Mouse (Mus musculus) colon, adult 2 months (tissue): ENCODE data around the gene Gm3453. TPM values are rescaled to one million over a fixed set of nuclear protein-coding genes. Genes with fewer than 3 reads are reported as not detected.

Source experiments
- polyA plus RNA-seq: library from polyadenylated mRNA; depleted of rRNA; stranded (reverse); fragments of >200 nt; gene quantifications from 2 replicates; pipeline ENCODE4 v1.2.3, GENCODE M21; 2012; rRNA removed

The Gm3453 gene
- not detected in 2 replicates for polyA plus RNA-seq

DNA sequence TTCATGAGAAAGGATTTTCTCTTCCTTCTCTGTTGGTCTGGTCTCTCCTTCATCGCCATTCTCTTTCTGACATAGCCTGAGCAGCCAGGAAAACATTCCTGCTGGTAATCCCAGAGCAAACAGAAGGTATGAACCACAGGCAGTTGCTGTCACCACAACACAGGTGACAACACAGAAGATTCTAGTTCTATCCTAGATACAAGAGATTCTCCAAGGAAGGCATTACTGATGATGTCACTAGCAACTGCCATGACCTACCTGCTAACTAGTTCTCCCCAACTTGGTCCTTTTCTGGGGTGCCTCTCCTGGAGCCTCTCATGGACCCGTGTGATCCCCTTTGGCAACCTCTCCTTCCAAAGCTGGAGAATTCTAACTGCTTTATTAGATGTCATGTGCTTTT lies at the start of gene Gm3453:
Gene Gm3453, minus strand, starts transcription at position 101 of the 400 bp plus-strand sequence.

DNA sequence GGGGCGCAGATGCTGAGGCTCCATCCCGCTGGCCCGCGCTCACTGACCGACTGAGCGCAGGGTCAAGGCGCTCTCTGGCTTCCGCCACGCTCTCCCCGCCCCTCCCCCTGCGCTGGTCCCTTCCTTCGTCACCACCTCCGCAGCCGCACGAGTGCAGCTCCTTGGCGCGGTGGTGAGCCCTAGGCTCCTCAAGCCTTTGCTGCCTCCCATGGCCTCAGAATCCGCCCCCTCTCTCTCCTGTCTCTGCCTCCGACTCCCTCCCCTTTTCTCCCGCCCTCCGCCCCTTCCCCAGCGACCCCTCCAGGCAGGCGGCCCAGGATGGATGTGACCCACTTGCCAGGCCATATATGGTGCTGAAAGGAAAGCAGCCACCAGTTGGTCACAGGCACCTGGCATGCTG lies 17.3 kb downstream of the Gm3453 start, which contains the start of gene Gm3248:
Gene Gm3248, minus strand, starts transcription at position 111 of the 400 bp plus-strand sequence.

Other genes starting within 250 kb of the Gm3453 start
- gene Gm3373, start 237.6 kb downstream of the Gm3453 start, polyA plus RNA-seq, result 0.21 TPM in 1 of 2 replicates, not detected in the other
- 0.16 TPM in 1 of 2 replicates, not detected in the other for gene Gm3383, start 171.2 kb downstream of the Gm3453 start, polyA plus RNA-seq
- not detected in 2 replicates for gene Gm3424, start 148.8 kb downstream of the Gm3453 start, polyA plus RNA-seq
- gene Gm8237, start 98.8 kb downstream of the Gm3453 start, polyA plus RNA-seq, result not detected in 2 replicates
- not detected in 2 replicates for gene Gm3248, start 17.4 kb downstream of the Gm3453 start, polyA plus RNA-seq
- not detected in 2 replicates for gene Gm6337, start 79.1 kb upstream of the Gm3453 start, polyA plus RNA-seq
- not detected in 2 replicates for gene Gm8206, start 114.8 kb upstream of the Gm3453 start, polyA plus RNA-seq
- 0.13 and 0.14 TPM in 2 replicates for gene Gm3468, start 129.5 kb upstream of the Gm3453 start, polyA plus RNA-seq
- gene Gm3476, start 146.7 kb upstream of the Gm3453 start, polyA plus RNA-seq, result not detected in 2 replicates
- gene Gm21560, start 240.2 kb upstream of the Gm3453 start, polyA plus RNA-seq, result not detected in 2 replicates